Mouse (Mus musculus): Measurements from ENCODE around the gene Tmub1. TPM values are rescaled to one million over a fixed set of nuclear protein-coding genes. Genes with fewer than 3 reads are reported as not detected.

Gene Tmub1
- polyA plus RNA-seq (2012; rRNA removed) = 60.0 and 68.9 TPM in 2 replicates

GRCm38 (mm10) chr5:24447624-24448298 is at the start of gene Tmub1:
Tmub1 (minus strand) TSS chr5:24447854.
- WGBS = 2% methylated on average over 34 of the region's 34 CpGs

GRCm38 (mm10) chr5:24496756-24497155 is 49.1 kb upstream of the Tmub1 start:
- TF ChIP-seq CTCF (conservative IDR thresholded peaks at IDR 0.05; ENCODE audit: insufficient read depth, insufficient read length, low read depth, low read length) = no peak
- no peak for TF ChIP-seq POLR2A (IDR thresholded peaks at IDR 0.05; ENCODE audit: low read depth, low read length)
- 83% methylated on average over 6 of the region's 6 CpGs for WGBS
- no peaks in the 10 kb centered on the region for H3K27me3 ChIP-seq (replicated peaks; ENCODE audit: control insufficient read depth, insufficient read depth, low read length)

More at GRCm38 (mm10) chr5:24447624-24448298, at the start of gene Tmub1:
- no peaks in the 10 kb centered on the region for H3K27me3 ChIP-seq (replicated peaks; ENCODE audit: control insufficient read depth, insufficient read depth, low read length)
- peak within 1 kb of the TSS; percentile 66 for H3K4me3 ChIP-seq (ENCODE audit: insufficient read depth, low read depth, low read length)
- no peaks in the 10 kb centered on the region for H3K36me3 ChIP-seq (ENCODE audit: control insufficient read depth, insufficient read depth, low read length)
- no peak for TF ChIP-seq POLR2A (IDR thresholded peaks at IDR 0.05; ENCODE audit: low read depth, low read length)
- no peak for TF ChIP-seq CTCF (conservative IDR thresholded peaks at IDR 0.05; ENCODE audit: insufficient read depth, insufficient read length, low read depth, low read length)
- H3K27ac ChIP-seq (ENCODE audit: insufficient read depth, low read depth, low read length) = peak within 1 kb of the TSS; percentile 36
- H3K4me1 ChIP-seq (ENCODE audit: control insufficient read depth, insufficient read depth, low read length) = peaks cover 18% of the 10 kb centered on the region
- DNase-seq = peak; percentile 93

GRCm38 (mm10) chr5:24495019-24495418 is 47.4 kb upstream of the Tmub1 start:
- TF ChIP-seq CTCF (conservative IDR thresholded peaks at IDR 0.05; ENCODE audit: insufficient read depth, insufficient read length, low read depth, low read length) (no peak), POLR2A (IDR thresholded peaks at IDR 0.05; ENCODE audit: low read depth, low read length) (no peak)
- H3K4me1 ChIP-seq (ENCODE audit: control insufficient read depth, insufficient read depth, low read length) = no peaks in the 10 kb centered on the region
- H3K27me3 ChIP-seq (replicated peaks; ENCODE audit: control insufficient read depth, insufficient read depth, low read length) = no peaks in the 10 kb centered on the region
- DNase-seq = no peak
- no peak overlapping the region for H3K27ac ChIP-seq (ENCODE audit: insufficient read depth, low read depth, low read length)
- peaks cover 1% of the 10 kb centered on the region for H3K36me3 ChIP-seq (ENCODE audit: control insufficient read depth, insufficient read depth, low read length)
- no peak overlapping the region for H3K4me3 ChIP-seq (ENCODE audit: insufficient read depth, low read depth, low read length)
- WGBS = 90% methylated on average over 15 of the region's 15 CpGs

More at GRCm38 (mm10) chr5:24496756-24497155, 49.1 kb upstream of the Tmub1 start:
- no peaks in the 10 kb centered on the region for H3K4me1 ChIP-seq (ENCODE audit: control insufficient read depth, insufficient read depth, low read length)
- no peak overlapping the region for H3K27ac ChIP-seq (ENCODE audit: insufficient read depth, low read depth, low read length)
- DNase-seq = no peak
- H3K4me3 ChIP-seq (ENCODE audit: insufficient read depth, low read depth, low read length) = no peak overlapping the region
- peaks cover 3% of the 10 kb centered on the region for H3K36me3 ChIP-seq (ENCODE audit: control insufficient read depth, insufficient read depth, low read length)

GRCm38 (mm10) chr5:24492546-24493285 is 45.1 kb upstream of the Tmub1 start:
- WGBS = 79% methylated on average over 16 of the region's 16 CpGs
- H3K4me1 ChIP-seq (ENCODE audit: control insufficient read depth, insufficient read depth, low read length) = no peaks in the 10 kb centered on the region
- no peak overlapping the region for H3K27ac ChIP-seq (ENCODE audit: insufficient read depth, low read depth, low read length)
- DNase-seq = no peak
- no peak overlapping the region for H3K4me3 ChIP-seq (ENCODE audit: insufficient read depth, low read depth, low read length)
- H3K36me3 ChIP-seq (ENCODE audit: control insufficient read depth, insufficient read depth, low read length) = peaks cover 1% of the 10 kb centered on the region
- H3K27me3 ChIP-seq (replicated peaks; ENCODE audit: control insufficient read depth, insufficient read depth, low read length) = no peaks in the 10 kb centered on the region
- no peak for TF ChIP-seq POLR2A (IDR thresholded peaks at IDR 0.05; ENCODE audit: low read depth, low read length)
- TF ChIP-seq CTCF (conservative IDR thresholded peaks at IDR 0.05; ENCODE audit: insufficient read depth, insufficient read length, low read depth, low read length) = no peak

GRCm38 (mm10) chr5:24490413-24490920 is 42.8 kb upstream of the Tmub1 start:
- WGBS = 74% methylated on average over 14 of the region's 14 CpGs

GRCm38 (mm10) chr5:24486738-24487137 is 39.1 kb upstream of the Tmub1 start:
- 96% methylated on average over 5 of the region's 5 CpGs for WGBS

More at GRCm38 (mm10) chr5:24490413-24490920, 42.8 kb upstream of the Tmub1 start:
- TF ChIP-seq CTCF (conservative IDR thresholded peaks at IDR 0.05; ENCODE audit: insufficient read depth, insufficient read length, low read depth, low read length) (no peak), POLR2A (IDR thresholded peaks at IDR 0.05; ENCODE audit: low read depth, low read length) (no peak)
- no peak overlapping the region for H3K4me3 ChIP-seq (ENCODE audit: insufficient read depth, low read depth, low read length)
- peaks cover 1% of the 10 kb centered on the region for H3K36me3 ChIP-seq (ENCODE audit: control insufficient read depth, insufficient read depth, low read length)
- H3K27ac ChIP-seq (ENCODE audit: insufficient read depth, low read depth, low read length) = no peak overlapping the region
- DNase-seq = no peak
- H3K4me1 ChIP-seq (ENCODE audit: control insufficient read depth, insufficient read depth, low read length) = peaks cover 3% of the 10 kb centered on the region; the same call in 1 of the 2 replicates
- H3K27me3 ChIP-seq (replicated peaks; ENCODE audit: control insufficient read depth, insufficient read depth, low read length) = no peaks in the 10 kb centered on the region

More at GRCm38 (mm10) chr5:24486738-24487137, 39.1 kb upstream of the Tmub1 start:
- Histone ChIP-seq H3K36me3 (ENCODE audit: control insufficient read depth, insufficient read depth, low read length) (no peaks in the 10 kb centered on the region; the same call in 1 of the 2 replicates), H3K4me3 (ENCODE audit: insufficient read depth, low read depth, low read length) (no peak overlapping the region), H3K27ac (ENCODE audit: insufficient read depth, low read depth, low read length) (no peak overlapping the region), H3K27me3 (replicated peaks; ENCODE audit: control insufficient read depth, insufficient read depth, low read length) (no peaks in the 10 kb centered on the region), H3K4me1 (ENCODE audit: control insufficient read depth, insufficient read depth, low read length) (peaks cover 6% of the 10 kb centered on the region; the same call in 1 of the 2 replicates)
- no peak for TF ChIP-seq CTCF (conservative IDR thresholded peaks at IDR 0.05; ENCODE audit: insufficient read depth, insufficient read length, low read depth, low read length)
- TF ChIP-seq POLR2A (IDR thresholded peaks at IDR 0.05; ENCODE audit: low read depth, low read length) = no peak
- DNase-seq = no peak

Measured in kidney, adult 2 months (tissue).